11 mouse cellular contexts compared by ENCODE assay signal in the genomic region with DNA sequence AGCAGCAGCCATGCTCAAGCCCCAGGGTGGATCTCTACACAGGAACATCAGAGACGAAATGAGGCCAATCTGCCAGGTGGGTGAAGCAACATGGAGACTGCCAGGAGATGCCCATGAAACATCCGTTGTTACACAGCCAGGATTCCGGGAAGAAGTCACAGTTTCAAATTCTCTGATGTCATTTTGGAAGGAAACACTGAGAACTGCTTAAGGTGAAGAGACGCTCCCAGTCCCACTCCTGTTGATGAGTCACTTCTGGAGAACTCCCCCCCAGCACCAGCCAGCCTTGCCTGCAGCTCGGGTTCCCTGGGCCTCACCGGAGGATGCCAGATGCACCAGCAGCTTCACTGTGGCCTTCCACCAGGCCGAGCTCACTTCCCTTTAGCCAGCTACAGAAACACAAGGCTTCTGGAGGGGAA.
DNase-seq lines count a peak whose midpoint lies in the region; ATAC-seq lines count a peak whose summit lies in the region.
"Had no signal": no experiment of that assay in that cellular context is flagged by ENCODE, and none has a peak within 500 bp of the region (broad histone marks: within the 10 kb centered on the region; RNA-seq: fewer than 3 reads in every experiment).

No protein-coding gene starts in this region.

- no peaks in the 10 kb centered on the region for H3K27me3 ChIP-seq in hindbrain, embryonic 16.5 days (replicated peaks; ENCODE audit: control insufficient read depth, insufficient read depth, low read length)
- H3K27me3 ChIP-seq: embryonic facial prominence, embryonic 12.5 days; intestine, embryonic 15.5 days had no signal

- no peak overlapping the region for H3K9ac ChIP-seq in hindbrain, embryonic 16.5 days (ENCODE audit: low read depth, low read length)
- H3K9ac ChIP-seq: embryonic facial prominence, embryonic 12.5 days; intestine, embryonic 15.5 days had no signal

- WGBS in hindbrain, embryonic 16.5 days, result 73% methylated on average over 7 of the region's 7 CpGs

- no peak overlapping the region for H3K4me2 ChIP-seq in hindbrain, embryonic 16.5 days (ENCODE audit: low read length)
- H3K4me2 ChIP-seq: embryonic facial prominence, embryonic 12.5 days; intestine, embryonic 15.5 days had no signal

- peaks cover 2% of the 10 kb centered on the region for H3K4me1 ChIP-seq in hindbrain, embryonic 16.5 days (ENCODE audit: control insufficient read depth, insufficient read depth, low read depth, low read length)

- ATAC-seq in hindbrain, embryonic 16.5 days, result no peak
- ATAC-seq: intestine, embryonic 15.5 days had no signal

- H3K36me3 ChIP-seq in hindbrain, embryonic 16.5 days (ENCODE audit: control insufficient read depth, insufficient read depth, low read length), result no peaks in the 10 kb centered on the region
- H3K36me3 ChIP-seq: embryonic facial prominence, embryonic 12.5 days had no signal

- H3K27ac ChIP-seq in hindbrain, embryonic 16.5 days (ENCODE audit: low read depth, low read length), result no peak overlapping the region
- H3K27ac ChIP-seq: embryonic facial prominence, embryonic 12.5 days; intestine, embryonic 15.5 days had no signal

- H3K4me3 ChIP-seq in hindbrain, embryonic 16.5 days (ENCODE audit: low read length), result no peak overlapping the region
- H3K4me3 ChIP-seq: embryonic facial prominence, embryonic 12.5 days; intestine, embryonic 15.5 days had no signal

- intact Hi-C loops in gastrocnemius, postnatal 14 days (cut with DNase I; ENCODE audit: low total_unique reads), result no loop called here

- H3K9me3 ChIP-seq in hindbrain, embryonic 16.5 days (ENCODE audit: control insufficient read depth, low read length), result no peaks in the 10 kb centered on the region
- H3K9me3 ChIP-seq: embryonic facial prominence, embryonic 12.5 days; intestine, embryonic 15.5 days had no signal

- peak; percentile 40 to 73 for DNase-seq in frontal cortex, adult 2 months (ENCODE audit: extremely low spot score in 1 of 2, low spot score in 1 of 2)
- no peak for DNase-seq in frontal cortex, postnatal 10 days (ENCODE audit: low spot score in 2 of 2)
- DNase-seq in 3134 (ENCODE audit: extremely low read depth, insufficient read length, low spot score), result peak; percentile 20
- DNase-seq in cerebellum, adult 11 months, result peak; percentile 47
- DNase-seq in gastrocnemius, postnatal 14 days, result peak; percentile 62
- no peak for DNase-seq in retina, postnatal 1 day
- DNase-seq in urinary bladder, postnatal 4 days (ENCODE audit: low spot score in 2 of 2), result no peak
- DNase-seq: lung, postnatal 36 days had no signal

Comparison
In these comparisons a context has a peak if more than half of its experiments do, and no peak if none do; other contexts are left out.
1. DNase-seq: peak in frontal cortex, adult 2 months (2 of 2), 3134 (single experiment), cerebellum, adult 11 months (single experiment) and gastrocnemius, postnatal 14 days (single experiment); none in frontal cortex, postnatal 10 days (0 of 2), retina, postnatal 1 day (single experiment) and urinary bladder, postnatal 4 days (0 of 2).